Mouse (Mus musculus) stomach, postnatal 0 days (tissue): Measurements from ENCODE around the gene Dusp8.

Experiments used
- CTCF ChIP-seq: IDR thresholded peaks from 2 replicates; pipeline ENCODE4 v1.5.1; 2016; ENCODE audit warnings: antibody characterized with exemption, low read depth, mild to moderate bottlenecking, moderate library complexity
- EP300 ChIP-seq: optimal IDR thresholded peaks from 2 replicates; pipeline ENCODE3; 2016; ENCODE audit warnings: antibody characterized with exemption

DNA sequence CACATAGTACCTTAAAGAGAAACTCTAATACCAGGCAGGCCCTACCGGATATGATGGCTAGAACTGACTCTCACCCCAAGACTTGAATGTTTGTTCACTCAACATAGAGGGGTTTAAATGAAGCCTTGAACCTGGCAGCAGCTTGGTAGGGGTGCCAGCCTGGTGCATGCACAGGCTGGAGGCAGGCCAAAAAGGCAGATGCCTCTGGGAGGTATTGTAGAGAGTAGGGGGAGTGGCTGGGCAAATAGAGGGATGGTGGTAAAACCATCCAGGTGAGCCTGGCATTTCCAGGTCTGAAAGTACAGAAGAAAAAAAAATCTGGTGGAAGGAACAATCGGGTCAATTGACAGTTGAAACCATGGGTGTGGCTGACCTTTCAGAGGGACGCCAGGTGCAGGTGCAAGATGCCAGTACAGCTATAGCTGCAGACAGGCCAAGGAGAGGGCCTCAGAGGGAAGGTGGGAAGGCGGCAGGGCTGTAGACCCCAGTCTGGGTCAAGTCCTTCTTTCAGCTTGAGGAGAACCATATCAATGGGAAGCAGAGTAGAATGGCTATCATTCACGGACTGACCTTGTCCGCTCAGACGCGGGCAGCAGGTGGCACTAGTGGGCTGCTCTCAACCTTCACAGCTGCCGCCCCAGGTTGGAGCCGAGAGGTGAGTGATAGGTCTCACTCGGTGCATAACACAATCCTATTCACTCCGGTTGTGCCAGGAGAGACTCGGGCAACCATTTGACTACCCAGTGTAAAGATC lies 25.0 kb downstream of the Dusp8 start:
- TF ChIP-seq CTCF (peak; percentile 89), EP300 (no peak)
